Mouse (Mus musculus): ENCODE measurements around the gene Olfr106-ps. TPM values are rescaled to one million over a fixed set of nuclear protein-coding genes. Genes with fewer than 3 reads are reported as not detected.

Olfr106-ps gene
- not detected in 2 replicates for polyA plus RNA-seq (2014; fragmentation: Nextera tagmentation; extraction: Ambion mirVana)

DNA sequence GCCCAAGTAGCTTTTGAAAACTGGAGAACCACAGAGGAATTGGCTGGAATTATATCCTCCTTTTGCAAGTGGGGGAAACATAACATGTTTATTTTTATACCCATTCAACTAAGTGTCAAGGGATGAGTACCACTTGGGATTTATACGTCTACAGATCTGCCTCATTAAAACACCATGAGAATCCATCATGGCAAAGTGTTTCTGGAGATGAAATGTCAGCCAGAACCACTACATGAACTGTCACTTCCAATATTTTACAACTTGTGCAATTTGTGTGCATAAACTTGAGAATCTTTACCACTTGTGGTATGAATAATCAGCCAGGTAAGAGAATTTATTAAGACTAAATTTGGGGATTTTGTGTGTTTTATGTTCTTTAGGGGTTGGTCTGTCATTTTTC is at the start of gene Olfr106-ps:
Olfr106-ps (plus strand) TSS at position 301 of the 400 bp plus-strand sequence.
- 63% methylated on average over 1 of the region's 1 CpGs for WGBS
- no peak within 1 kb of the TSS for H3K4me2 ChIP-seq (ENCODE audit: low read length)
- no peak for DNase-seq (ENCODE audit: low spot score)
- no peak within 1 kb of the TSS for H3K9ac ChIP-seq (ENCODE audit: low read length)
- no peaks in the 10 kb centered on the region for H3K4me1 ChIP-seq (replicated peaks; ENCODE audit: control insufficient read depth, insufficient read depth, low read length)
- no peaks in the 10 kb centered on the region for H3K36me3 ChIP-seq (ENCODE audit: control insufficient read depth, insufficient read depth, low read length)
- no peak within 1 kb of the TSS for H3K4me3 ChIP-seq (ENCODE audit: low read depth, low read length)
- ATAC-seq (replicated peaks; ENCODE audit: low FRiP score, low TSS enrichment, low read depth), result no peak
- no peaks in the 10 kb centered on the region for H3K27me3 ChIP-seq (replicated peaks; ENCODE audit: control insufficient read depth, insufficient read depth, low read length)
- H3K27ac ChIP-seq (ENCODE audit: low read depth), result no peak within 1 kb of the TSS
- no peaks in the 10 kb centered on the region for H3K9me3 ChIP-seq (ENCODE audit: control insufficient read depth, low read length)

GRCm38 (mm10) chr17:37359282-37359681 is 30.9 kb upstream of the Olfr106-ps start, which contains the start of gene Olfr104-ps:
Gene Olfr104-ps, plus strand, starts transcription at chr17:37359582.
- Histone ChIP-seq H3K27me3 (replicated peaks; ENCODE audit: control insufficient read depth, insufficient read depth, low read length) (no peaks in the 10 kb centered on the region), H3K9ac (ENCODE audit: low read length) (no peak within 1 kb of the TSS), H3K36me3 (ENCODE audit: control insufficient read depth, insufficient read depth, low read length) (no peaks in the 10 kb centered on the region), H3K4me1 (replicated peaks; ENCODE audit: control insufficient read depth, insufficient read depth, low read length) (no peaks in the 10 kb centered on the region), H3K27ac (ENCODE audit: low read depth) (no peak within 1 kb of the TSS), H3K9me3 (ENCODE audit: control insufficient read depth, low read length) (no peaks in the 10 kb centered on the region), H3K4me2 (ENCODE audit: low read length) (no peak within 1 kb of the TSS), H3K4me3 (ENCODE audit: low read depth, low read length) (no peak within 1 kb of the TSS)
- ATAC-seq (replicated peaks; ENCODE audit: low FRiP score, low TSS enrichment, low read depth), result no peak
- no peak for DNase-seq (ENCODE audit: low spot score)

GRCm38 (mm10) chr17:37378733-37379132 is 11.5 kb upstream of the Olfr106-ps start, which contains the start of gene Olfr105-ps:
Gene Olfr105-ps, plus strand, starts transcription at chr17:37379033.
- no peak within 1 kb of the TSS for H3K4me3 ChIP-seq (ENCODE audit: low read depth, low read length)
- H3K9ac ChIP-seq (ENCODE audit: low read length), result no peak within 1 kb of the TSS
- ATAC-seq (replicated peaks; ENCODE audit: low FRiP score, low TSS enrichment, low read depth) (no peak), DNase-seq (ENCODE audit: low spot score) (no peak)
- no peak within 1 kb of the TSS for H3K4me2 ChIP-seq (ENCODE audit: low read length)
- H3K9me3 ChIP-seq (ENCODE audit: control insufficient read depth, low read length), result no peaks in the 10 kb centered on the region
- H3K36me3 ChIP-seq (ENCODE audit: control insufficient read depth, insufficient read depth, low read length), result no peaks in the 10 kb centered on the region
- no peaks in the 10 kb centered on the region for H3K4me1 ChIP-seq (replicated peaks; ENCODE audit: control insufficient read depth, insufficient read depth, low read length)
- H3K27ac ChIP-seq (ENCODE audit: low read depth), result no peak within 1 kb of the TSS
- H3K27me3 ChIP-seq (replicated peaks; ENCODE audit: control insufficient read depth, insufficient read depth, low read length), result no peaks in the 10 kb centered on the region

DNA sequence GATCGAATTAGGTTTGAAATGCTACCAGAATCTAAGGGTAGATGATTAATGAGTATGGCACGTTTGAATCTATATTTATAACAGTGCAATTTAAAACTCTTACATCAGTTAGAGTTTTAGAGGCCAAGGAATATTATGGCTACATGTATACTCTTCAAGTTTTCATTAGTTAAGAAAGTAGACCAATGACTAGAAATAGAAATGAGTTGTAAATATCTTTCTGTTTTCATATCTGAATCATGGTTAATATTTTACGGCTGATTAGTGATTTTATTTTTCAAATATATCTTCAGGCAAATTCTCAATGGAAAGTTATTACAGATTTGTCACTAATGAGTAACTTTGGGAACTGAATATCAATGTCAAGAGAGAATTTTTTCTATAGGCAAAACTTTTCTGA is 8.7 kb downstream of the Olfr106-ps start, which contains the start of gene Olfr107:
Olfr107 (plus strand) TSS at position 301 of the 400 bp plus-strand sequence.
- Histone ChIP-seq H3K4me1 (replicated peaks; ENCODE audit: control insufficient read depth, insufficient read depth, low read length) (no peaks in the 10 kb centered on the region), H3K9ac (ENCODE audit: low read length) (no peak within 1 kb of the TSS), H3K4me2 (ENCODE audit: low read length) (no peak within 1 kb of the TSS), H3K9me3 (ENCODE audit: control insufficient read depth, low read length) (no peaks in the 10 kb centered on the region), H3K27ac (ENCODE audit: low read depth) (no peak within 1 kb of the TSS), H3K27me3 (replicated peaks; ENCODE audit: control insufficient read depth, insufficient read depth, low read length) (no peaks in the 10 kb centered on the region), H3K36me3 (ENCODE audit: control insufficient read depth, insufficient read depth, low read length) (no peaks in the 10 kb centered on the region), H3K4me3 (ENCODE audit: low read depth, low read length) (no peak within 1 kb of the TSS)
- WGBS, result 81% methylated on average over 3 of the region's 3 CpGs
- DNase-seq (ENCODE audit: low spot score) (no peak), ATAC-seq (replicated peaks; ENCODE audit: low FRiP score, low TSS enrichment, low read depth) (no peak)

DNA sequence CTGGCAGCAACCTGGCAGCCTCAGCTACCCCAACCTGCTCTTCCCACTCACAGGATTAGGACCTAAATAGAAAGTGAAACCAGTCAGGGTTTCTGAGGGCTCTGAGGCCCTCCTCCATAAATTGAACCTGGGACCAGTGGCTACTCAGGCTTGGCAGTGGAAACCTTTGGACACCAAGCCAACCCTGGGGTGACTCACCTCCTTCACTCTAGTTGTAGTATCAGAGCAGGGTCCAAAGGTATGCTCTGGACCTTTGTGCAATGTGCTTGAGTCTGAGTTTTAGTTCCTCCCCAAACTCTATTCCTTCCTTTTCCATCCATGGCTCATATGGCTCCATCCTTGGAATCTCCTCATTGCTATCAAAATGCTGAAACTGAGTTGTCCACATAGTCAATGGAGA is 23.2 kb downstream of the Olfr106-ps start:
- no peak for ATAC-seq (replicated peaks; ENCODE audit: low FRiP score, low TSS enrichment, low read depth)
- Histone ChIP-seq H3K4me3 (ENCODE audit: low read depth, low read length) (no peak overlapping the region), H3K36me3 (ENCODE audit: control insufficient read depth, insufficient read depth, low read length) (no peaks in the 10 kb centered on the region), H3K4me2 (ENCODE audit: low read length) (no peak overlapping the region), H3K4me1 (replicated peaks; ENCODE audit: control insufficient read depth, insufficient read depth, low read length) (no peaks in the 10 kb centered on the region), H3K27ac (ENCODE audit: low read depth) (no peak overlapping the region), H3K27me3 (replicated peaks; ENCODE audit: control insufficient read depth, insufficient read depth, low read length) (no peaks in the 10 kb centered on the region), H3K9me3 (ENCODE audit: control insufficient read depth, low read length) (no peaks in the 10 kb centered on the region), H3K9ac (ENCODE audit: low read length) (no peak overlapping the region)
- DNase-seq (ENCODE audit: low spot score), result no peak

DNA sequence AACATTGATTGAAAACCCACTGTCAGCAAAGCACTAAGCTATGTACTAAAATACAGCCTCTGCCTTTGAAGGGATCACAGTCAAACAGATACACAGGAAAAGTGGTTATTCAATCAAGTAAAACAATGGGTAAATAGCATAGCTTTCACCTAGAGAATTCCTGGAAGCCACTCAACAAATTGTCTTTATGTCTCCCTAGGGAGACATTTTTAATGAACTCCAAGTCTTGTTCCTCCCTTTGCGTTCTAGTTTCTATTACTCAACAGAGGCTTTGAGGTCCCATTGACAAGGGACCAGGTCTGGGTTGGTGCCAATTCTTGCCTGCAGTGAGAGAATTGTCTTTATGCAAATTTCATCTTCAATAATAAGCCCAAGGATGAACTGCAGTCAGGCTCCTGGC is 55.0 kb downstream of the Olfr106-ps start, which contains the start of gene Olfr108:
Olfr108 (plus strand) TSS at position 301 of the 400 bp plus-strand sequence.
- 79% methylated on average over 1 of the region's 1 CpGs for WGBS
- Histone ChIP-seq H3K27ac (ENCODE audit: low read depth) (no peak within 1 kb of the TSS), H3K4me3 (ENCODE audit: low read depth, low read length) (no peak within 1 kb of the TSS), H3K9ac (ENCODE audit: low read length) (no peak within 1 kb of the TSS), H3K27me3 (replicated peaks; ENCODE audit: control insufficient read depth, insufficient read depth, low read length) (no peaks in the 10 kb centered on the region), H3K4me2 (ENCODE audit: low read length) (no peak within 1 kb of the TSS), H3K36me3 (ENCODE audit: control insufficient read depth, insufficient read depth, low read length) (no peaks in the 10 kb centered on the region), H3K9me3 (ENCODE audit: control insufficient read depth, low read length) (no peaks in the 10 kb centered on the region), H3K4me1 (replicated peaks; ENCODE audit: control insufficient read depth, insufficient read depth, low read length) (no peaks in the 10 kb centered on the region)
- DNase-seq (ENCODE audit: low spot score) (no peak), ATAC-seq (replicated peaks; ENCODE audit: low FRiP score, low TSS enrichment, low read depth) (no peak)

Other genes starting within 250 kb of the Olfr106-ps start
- gene Olfr93, start 228.9 kb upstream of the Olfr106-ps start, polyA plus RNA-seq (2014; fragmentation: Nextera tagmentation; extraction: Ambion mirVana), result not detected in 2 replicates
- not detected in 2 replicates for gene Ubd, start 196.5 kb upstream of the Olfr106-ps start, polyA plus RNA-seq (2014; fragmentation: Nextera tagmentation; extraction: Ambion mirVana)
- not detected in 2 replicates for gene Olfr94, start 189.4 kb upstream of the Olfr106-ps start, polyA plus RNA-seq (2014; fragmentation: Nextera tagmentation; extraction: Ambion mirVana)
- gene Olfr95, start 177.3 kb upstream of the Olfr106-ps start, polyA plus RNA-seq (2014; fragmentation: Nextera tagmentation; extraction: Ambion mirVana), result not detected in 2 replicates
- gene Olfr96, start 170.2 kb upstream of the Olfr106-ps start, polyA plus RNA-seq (2014; fragmentation: Nextera tagmentation; extraction: Ambion mirVana), result not detected in 2 replicates
- not detected in 2 replicates for gene Olfr97, start 153.1 kb upstream of the Olfr106-ps start, polyA plus RNA-seq (2014; fragmentation: Nextera tagmentation; extraction: Ambion mirVana)
- not detected in 2 replicates for gene Olfr98, start 126.6 kb upstream of the Olfr106-ps start, polyA plus RNA-seq (2014; fragmentation: Nextera tagmentation; extraction: Ambion mirVana)
- gene H2-M3, start 120.2 kb upstream of the Olfr106-ps start, polyA plus RNA-seq (2014; fragmentation: Nextera tagmentation; extraction: Ambion mirVana), result 4.6 and 5.4 TPM in 2 replicates
- gene Olfr99, start 106.9 kb upstream of the Olfr106-ps start, polyA plus RNA-seq (2014; fragmentation: Nextera tagmentation; extraction: Ambion mirVana), result not detected in 2 replicates
- gene Olfr101, start 86.1 kb upstream of the Olfr106-ps start, polyA plus RNA-seq (2014; fragmentation: Nextera tagmentation; extraction: Ambion mirVana), result not detected in 2 replicates
- not detected in 2 replicates for gene Olfr102, start 73.3 kb upstream of the Olfr106-ps start, polyA plus RNA-seq (2014; fragmentation: Nextera tagmentation; extraction: Ambion mirVana)
- not detected in 2 replicates for gene Olfr103, start 50.7 kb upstream of the Olfr106-ps start, polyA plus RNA-seq (2014; fragmentation: Nextera tagmentation; extraction: Ambion mirVana)
- not detected in 2 replicates for gene Olfr104-ps, start 30.8 kb upstream of the Olfr106-ps start, polyA plus RNA-seq (2014; fragmentation: Nextera tagmentation; extraction: Ambion mirVana)
- gene Olfr105-ps, start 11.4 kb upstream of the Olfr106-ps start, polyA plus RNA-seq (2014; fragmentation: Nextera tagmentation; extraction: Ambion mirVana), result not detected in 2 replicates
- gene Olfr107, start 8.8 kb downstream of the Olfr106-ps start, polyA plus RNA-seq (2014; fragmentation: Nextera tagmentation; extraction: Ambion mirVana), result not detected in 2 replicates
- not detected in 2 replicates for gene Olfr108, start 55.1 kb downstream of the Olfr106-ps start, polyA plus RNA-seq (2014; fragmentation: Nextera tagmentation; extraction: Ambion mirVana)
- not detected in 2 replicates for gene Olfr109, start 68.5 kb downstream of the Olfr106-ps start, polyA plus RNA-seq (2014; fragmentation: Nextera tagmentation; extraction: Ambion mirVana)
- gene H2-M2, start 93.2 kb downstream of the Olfr106-ps start, polyA plus RNA-seq (2014; fragmentation: Nextera tagmentation; extraction: Ambion mirVana), result not detected in 2 replicates
- gene Olfr110, start 102.1 kb downstream of the Olfr106-ps start, polyA plus RNA-seq (2014; fragmentation: Nextera tagmentation; extraction: Ambion mirVana), result not detected in 2 replicates
- not detected in 2 replicates for gene Olfr111, start 117.6 kb downstream of the Olfr106-ps start, polyA plus RNA-seq (2014; fragmentation: Nextera tagmentation; extraction: Ambion mirVana)
- not detected in 2 replicates for gene Olfr112, start 179.1 kb downstream of the Olfr106-ps start, polyA plus RNA-seq (2014; fragmentation: Nextera tagmentation; extraction: Ambion mirVana)
- gene Olfr113, start 187.3 kb downstream of the Olfr106-ps start, polyA plus RNA-seq (2014; fragmentation: Nextera tagmentation; extraction: Ambion mirVana), result not detected in 2 replicates
- gene Olfr114, start 202.3 kb downstream of the Olfr106-ps start, polyA plus RNA-seq (2014; fragmentation: Nextera tagmentation; extraction: Ambion mirVana), result not detected in 2 replicates
- not detected in 2 replicates for gene Olfr115, start 236.7 kb downstream of the Olfr106-ps start, polyA plus RNA-seq (2014; fragmentation: Nextera tagmentation; extraction: Ambion mirVana)
- gene Olfr116, start 236.8 kb downstream of the Olfr106-ps start, polyA plus RNA-seq (2014; fragmentation: Nextera tagmentation; extraction: Ambion mirVana), result not detected in 2 replicates

Data from intestine, embryonic 14.5 days (tissue).